Comparison of ENCODE assay signal across 7 mouse cellular contexts in the genomic region with DNA sequence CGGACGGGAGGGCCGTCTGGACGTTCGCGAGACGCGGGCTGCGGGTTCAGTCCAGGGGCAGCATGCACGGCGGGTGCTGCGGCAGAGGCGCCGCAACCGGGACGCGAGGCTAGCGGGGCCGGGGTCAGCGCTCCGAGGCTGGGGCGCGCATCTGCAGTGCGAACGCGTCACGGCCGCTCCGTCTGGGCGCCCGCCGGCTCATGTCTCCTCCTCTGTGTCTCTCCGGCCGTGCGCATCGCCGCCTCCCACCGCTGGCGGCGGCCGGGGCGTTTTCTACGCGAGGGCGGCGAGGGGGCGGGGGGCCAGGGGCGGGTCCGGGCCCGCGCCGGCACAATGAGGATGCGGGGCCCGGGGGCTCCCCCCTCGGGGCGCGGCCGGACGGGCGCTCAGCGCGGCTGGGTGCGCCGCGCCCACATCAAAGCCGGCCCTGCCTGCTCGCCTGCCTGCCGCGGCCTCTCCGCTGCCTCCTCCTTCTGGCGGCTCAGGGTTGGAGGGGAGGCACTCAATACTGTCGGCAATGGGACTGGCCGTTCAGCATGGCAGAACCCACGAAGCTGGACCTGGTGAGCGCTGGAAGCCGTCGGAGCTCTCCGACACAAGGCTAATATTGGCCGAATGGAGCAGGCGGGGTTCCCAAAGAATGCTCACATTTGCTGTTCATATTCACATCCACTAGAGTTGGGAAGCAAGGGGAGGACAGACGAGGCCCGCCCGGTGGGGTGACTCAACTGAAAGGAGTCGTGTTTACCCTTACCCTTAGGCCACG. TPM values are rescaled to one million over a fixed set of nuclear protein-coding genes. Genes with fewer than 3 reads are reported as not detected.
DNase-seq lines count a peak whose midpoint lies in the region; ATAC-seq and TF ChIP-seq lines count a peak whose summit lies in the region.

No protein-coding gene starts in this region.

- TF ChIP-seq CTCF in Patski (IDR thresholded peaks at IDR 0.05), result no peak

- H3K4me2 ChIP-seq in intestine, embryonic 15.5 days (replicated peaks), result peak overlapping the region; percentile 98
- H3K4me2 ChIP-seq in neural tube, embryonic 11.5 days (ENCODE audit: low read depth), result peak overlapping the region; percentile 78

- peak overlapping the region; percentile 57 for H3K4me3 ChIP-seq in intestine, embryonic 15.5 days (replicated peaks)
- H3K4me3 ChIP-seq in neural tube, embryonic 11.5 days (ENCODE audit: low read depth, low read length), result peak overlapping the region; percentile 65

- in situ Hi-C loops in Patski (cut with MboI; ENCODE audit: low pct_unique_long_range_greater_than_20kb), result loop anchor here (10.0 kb wide), 1 partner anchor 523 kb away; no protein-coding TSS in a partner anchor

- CTCF ChIA-PET in Patski (lab: Charles Lee), result interaction anchor here (1.0 to 1.5 kb wide), 5 partner anchors 46 to 431 kb away, joined by 3 to 11 read pairs (median 3); no protein-coding TSS in a partner anchor

- peaks cover 12% of the 10 kb centered on the region for H3K36me3 ChIP-seq in intestine, embryonic 15.5 days
- H3K36me3 ChIP-seq in neural tube, embryonic 11.5 days (ENCODE audit: control insufficient read depth, insufficient read depth, low read length), result no peaks in the 10 kb centered on the region

- H3K27me3 ChIP-seq in Patski, result no peaks in the 10 kb centered on the region
- H3K27me3 ChIP-seq in intestine, embryonic 15.5 days (replicated peaks), result peaks cover 35% of the 10 kb centered on the region
- H3K27me3 ChIP-seq in neural tube, embryonic 11.5 days (ENCODE audit: control insufficient read depth, insufficient read depth, low read length), result peaks cover 20% of the 10 kb centered on the region

- no peak for DNase-seq in Patski (ENCODE audit: low read depth, low spot score)
- peak; percentile 60 to 68 for DNase-seq in gastrocnemius, postnatal 4 days (ENCODE audit: low spot score in 2 of 2)
- peak; percentile 52 for DNase-seq in lung, adult 18-20 months
- peak; percentile 77 for DNase-seq in neural tube, embryonic 11.5 days (ENCODE audit: low spot score)
- DNase-seq in thymus, postnatal 25 days, result peak; percentile 32

- H3K9ac ChIP-seq in intestine, embryonic 15.5 days, result peak overlapping the region; percentile 46
- H3K9ac ChIP-seq in neural tube, embryonic 11.5 days (ENCODE audit: low read length), result peak overlapping the region; percentile 55

- under 1% methylated on average over 57 of the region's 85 CpGs for WGBS in intestine, embryonic 15.5 days
- under 1% methylated on average over 58 of the region's 85 CpGs for WGBS in neural tube, embryonic 11.5 days

- POLR2A ChIA-PET in Patski (lab: Charles Lee), result interaction anchor here (0.6 kb wide), 1 partner anchor 784 kb away, joined by 3 read pairs; no protein-coding TSS in a partner anchor

- H3K4me1 ChIP-seq in intestine, embryonic 15.5 days (replicated peaks), result peaks cover 25% of the 10 kb centered on the region
- peaks cover 7% of the 10 kb centered on the region; the same call in 1 of the 2 replicates for H3K4me1 ChIP-seq in neural tube, embryonic 11.5 days (ENCODE audit: control insufficient read depth, insufficient read depth, low read length)

- H3K27ac ChIP-seq in intestine, embryonic 15.5 days, result no peak overlapping the region
- peak overlapping the region; percentile 73 for H3K27ac ChIP-seq in neural tube, embryonic 11.5 days (ENCODE audit: low read depth, low read length)

- peak; percentile 50 for ATAC-seq in Patski
- peak; percentile 48 for ATAC-seq in common myeloid progenitor, adult 5-6 weeks (replicated peaks; ENCODE audit: low read depth, poor library complexity, severe bottlenecking)
- peak; percentile 67 for ATAC-seq in intestine, embryonic 15.5 days
- ATAC-seq in neural tube, embryonic 11.5 days (ENCODE audit: insufficient read depth, low FRiP score, low TSS enrichment), result peak; percentile 57

- no peaks in the 10 kb centered on the region for H3K9me3 ChIP-seq in intestine, embryonic 15.5 days
- no peaks in the 10 kb centered on the region for H3K9me3 ChIP-seq in neural tube, embryonic 11.5 days (ENCODE audit: control insufficient read depth, low read length)

RNA-seq across cellular contexts. Expression of a gene that starts 0.6 kb away (rescaled TPM):
- 4.3 TPM for polyA plus RNA-seq in Patski (2021)
- total RNA-seq in common myeloid progenitor, adult 5-6 weeks (2017), result not detected in 2 replicates
- total RNA-seq in gastrocnemius, postnatal 4 days (2021), result 10 to 100 TPM; 19.9 to 21.2 TPM
- polyA plus RNA-seq in intestine, embryonic 15.5 days (2015; fragmentation: Nextera tagmentation; extraction: Ambion mirVana), result 1.9 and 2.4 TPM in 2 replicates
- 6.8 and 9.9 TPM in 2 replicates for polyA plus RNA-seq in neural tube, embryonic 11.5 days (2014; fragmentation: Nextera tagmentation; extraction: Ambion mirVana)

RNA-seq across cellular contexts. Expression of a gene that starts 15.3 kb away (rescaled TPM):
- 908 TPM for polyA plus RNA-seq in Patski (2021)
- 3,750 and 4,452 TPM in 2 replicates for total RNA-seq in common myeloid progenitor, adult 5-6 weeks (2017)
- total RNA-seq in gastrocnemius, postnatal 4 days (2021), result 100 to 1,000 TPM; 331 to 334 TPM
- polyA plus RNA-seq in intestine, embryonic 15.5 days (2015; fragmentation: Nextera tagmentation; extraction: Ambion mirVana), result 950 and 1,035 TPM in 2 replicates
- 1,037 and 1,076 TPM in 2 replicates for polyA plus RNA-seq in neural tube, embryonic 11.5 days (2014; fragmentation: Nextera tagmentation; extraction: Ambion mirVana)

RNA-seq across cellular contexts. Expression of a gene that starts 55.6 kb away (rescaled TPM):
- polyA plus RNA-seq in Patski (2021), result 0.32 TPM
- total RNA-seq in common myeloid progenitor, adult 5-6 weeks (2017), result not detected in 2 replicates
- not detected for total RNA-seq in gastrocnemius, postnatal 4 days (2021)
- 0.21 and 0.26 TPM in 2 replicates for polyA plus RNA-seq in intestine, embryonic 15.5 days (2015; fragmentation: Nextera tagmentation; extraction: Ambion mirVana)
- polyA plus RNA-seq in neural tube, embryonic 11.5 days (2014; fragmentation: Nextera tagmentation; extraction: Ambion mirVana), result 22.4 and 28.5 TPM in 2 replicates

Comparison
In these comparisons a context has a peak if more than half of its experiments do, and no peak if none do; other contexts are left out.
1. RNA of a gene that starts 55.6 kb away (polyA plus RNA-seq): 22.4 to 28.5 TPM in neural tube, embryonic 11.5 days; 0.32 TPM in Patski (single experiment) and 0.21 to 0.26 TPM in intestine, embryonic 15.5 days; every median in the first group is over 10 times any median in the second.
2. Peak in every context shown above with its lines, with median percentiles within 50 percentile points of each other: ATAC-seq.